Mouse (Mus musculus) large intestine, adult 2 months (tissue): ENCODE measurements around the gene Ubash3b. TPM values are rescaled to one million over a fixed set of nuclear protein-coding genes. Genes with fewer than 3 reads are reported as not detected.

ENCODE experiments used
- DNase-seq: peaks from one replicate; pipeline ENCODE4 v3.0.0-alpha.2; 2012; ENCODE audit warnings: low read depth, low spot score
- WGBS: fragments of 180-500 bp; shearing (Covaris S2); methylation state at CpG from one replicate; pipeline ENCODE4 v1.1.7; 2018; 5-methylcytosine and 5-hydroxymethylcytosine counted together
- polyA plus RNA-seq: library from polyadenylated mRNA; depleted of rRNA; stranded (reverse); fragments of >200 nt; gene quantifications from 2 replicates; pipeline ENCODE4 v1.2.3, GENCODE M21; 2012; rRNA removed

Ubash3b gene
- polyA plus RNA-seq = 1.7 and 2.0 TPM in 2 replicates

DNA sequence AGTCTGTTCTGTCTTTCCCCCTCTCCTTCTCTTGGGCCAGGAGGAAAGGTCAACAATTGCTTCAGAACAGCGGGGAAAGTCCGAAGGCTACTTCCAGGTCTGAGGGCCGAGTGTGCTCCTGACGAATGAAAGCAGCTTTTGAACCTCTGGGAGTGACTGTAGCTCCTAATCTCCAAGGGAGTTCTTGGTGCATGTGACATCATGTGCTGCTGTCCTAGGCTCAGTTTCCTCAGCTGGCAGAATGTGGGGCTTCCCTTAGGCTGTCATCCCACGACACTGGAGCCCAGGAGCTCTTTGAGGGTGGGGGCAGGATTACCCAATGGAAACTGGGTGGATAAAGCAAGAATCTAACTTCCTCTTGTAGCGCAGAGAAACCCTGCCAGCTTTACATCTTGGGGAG lies at the start of gene Ubash3b:
Gene Ubash3b, minus strand, starts transcription at position 285 of the 400 bp plus-strand sequence.
- 40% methylated on average over 6 of the region's 6 CpGs for WGBS
- DNase-seq = no peak

DNA sequence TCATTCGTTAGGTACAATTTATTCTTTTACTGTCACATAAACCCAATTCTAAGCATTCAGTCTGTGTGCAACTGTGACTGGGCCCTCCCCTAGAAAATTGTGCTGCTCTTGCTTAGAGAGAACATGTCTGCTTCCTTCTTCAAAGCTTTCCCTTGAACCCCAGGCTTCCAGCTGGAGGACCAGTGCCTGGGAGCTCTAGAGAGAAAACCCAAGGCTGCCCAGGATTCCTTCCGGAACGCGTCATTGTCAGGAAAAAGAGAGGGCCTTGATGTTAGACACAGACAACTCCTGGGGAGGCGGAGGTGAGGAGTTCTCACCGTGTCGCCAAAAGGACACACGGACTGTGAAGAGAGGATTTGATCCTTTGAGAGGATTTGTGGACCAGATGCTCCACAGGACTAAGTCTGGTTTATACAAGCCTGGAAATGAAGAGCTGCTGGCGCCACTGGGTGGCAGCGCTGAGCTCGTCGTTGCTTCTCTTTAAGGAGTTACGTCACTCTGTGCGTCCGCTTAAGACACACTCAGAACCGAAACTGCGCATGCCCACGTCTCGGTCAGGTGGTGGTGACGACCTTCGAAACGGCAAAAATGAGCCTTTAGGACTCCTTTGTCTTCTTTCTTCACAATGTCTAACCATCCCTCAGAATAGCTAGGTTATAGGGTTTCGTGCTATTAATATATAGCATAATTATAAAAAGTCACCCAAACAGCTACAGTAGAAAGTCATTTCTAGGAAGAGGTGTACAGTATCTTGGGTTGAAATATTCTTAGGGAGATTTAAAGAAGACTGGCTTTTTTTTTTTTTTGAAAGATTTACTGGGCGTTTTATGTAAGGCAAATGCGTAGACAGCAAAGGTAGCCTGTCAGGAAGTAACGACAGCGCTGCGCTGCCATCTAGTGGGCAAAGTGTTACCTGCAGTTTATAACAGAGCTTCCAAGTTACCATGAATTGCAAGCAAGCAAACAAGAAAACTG lies 45.9 kb upstream of the Ubash3b start:
- 9% methylated on average over 28 of the region's 28 CpGs for WGBS
- peak; percentile 92 for DNase-seq

DNA sequence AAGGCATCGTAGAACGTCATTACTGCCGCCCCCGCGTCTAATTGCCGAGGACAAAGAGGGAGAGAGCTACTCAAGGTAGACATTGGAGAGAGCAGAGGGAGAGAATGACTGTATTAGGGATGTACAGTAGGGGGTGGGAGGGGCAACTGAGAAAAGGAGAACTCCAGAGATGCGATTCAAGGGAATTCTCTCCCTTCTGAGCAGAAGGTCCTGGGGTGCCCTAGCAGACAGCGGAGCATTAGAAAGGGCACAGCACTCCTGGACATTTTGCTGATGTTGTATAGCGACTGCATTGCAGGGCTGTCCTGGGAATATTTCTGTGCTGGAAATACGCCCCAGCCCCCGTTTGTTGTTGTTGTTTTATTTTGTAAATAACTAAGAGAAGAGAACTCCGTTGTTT lies 45.2 kb upstream of the Ubash3b start:
- WGBS = 80% methylated on average over 12 of the region's 12 CpGs
- DNase-seq = no peak

DNA sequence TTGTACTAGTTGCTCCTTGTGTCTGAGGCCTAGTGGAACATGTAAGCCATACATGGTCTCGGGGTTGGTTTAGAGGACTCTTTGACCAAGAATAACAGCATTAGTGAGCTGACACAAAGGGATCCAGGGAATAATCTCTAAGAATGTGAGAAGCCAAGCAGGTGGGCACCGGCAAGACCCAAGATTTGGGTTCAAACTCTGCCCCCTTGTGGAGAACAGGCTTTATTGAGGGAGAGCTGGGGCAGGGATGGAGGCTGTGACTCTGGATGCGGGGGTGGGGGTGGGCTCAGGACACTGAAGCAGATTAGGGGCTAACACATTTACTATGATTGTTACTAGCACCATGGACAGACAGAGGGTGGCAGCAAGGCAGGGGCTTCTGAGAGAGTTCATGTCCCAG lies 43.8 kb upstream of the Ubash3b start:
- no peak for DNase-seq
- 66% methylated on average over 3 of the region's 3 CpGs for WGBS

DNA sequence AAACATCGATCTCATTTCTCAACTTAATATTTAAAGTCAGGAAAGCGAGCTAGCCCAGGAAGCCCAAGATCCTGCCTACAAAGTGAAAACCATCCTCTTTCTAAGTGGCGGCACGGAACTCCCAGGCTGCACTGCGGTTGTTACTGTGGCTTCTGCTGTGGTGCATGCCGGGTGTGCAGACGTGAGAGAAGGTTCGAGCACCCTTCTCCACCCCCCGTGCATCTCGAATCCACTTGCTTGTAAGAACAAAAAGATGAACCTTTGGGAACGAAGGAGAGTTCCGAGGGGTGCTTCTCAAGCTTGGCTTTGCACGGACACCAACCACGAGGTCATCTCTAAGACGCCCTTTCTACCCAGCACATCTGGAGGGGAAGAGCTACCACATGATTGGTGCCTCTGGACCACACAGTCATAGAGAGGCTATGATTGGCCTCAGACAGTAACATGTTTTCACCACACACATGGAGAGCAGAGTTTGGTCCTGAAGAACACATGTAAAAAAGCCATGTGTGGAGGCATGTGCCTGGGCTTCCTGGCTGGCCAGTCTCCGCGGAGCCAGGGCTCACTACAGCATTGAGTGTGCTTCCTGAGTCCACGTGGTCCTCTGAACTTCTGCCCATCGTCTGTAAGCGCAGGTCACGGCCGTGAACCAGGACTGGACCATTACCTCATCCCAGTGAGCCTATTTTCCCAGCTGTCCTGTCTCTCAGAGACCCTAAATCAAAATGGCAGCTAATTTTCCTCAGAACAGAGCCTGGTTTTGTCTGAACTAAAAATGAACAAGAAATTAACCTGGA lies 38.2 kb upstream of the Ubash3b start:
- 78% methylated on average over 22 of the region's 22 CpGs for WGBS
- DNase-seq = no peak

DNA sequence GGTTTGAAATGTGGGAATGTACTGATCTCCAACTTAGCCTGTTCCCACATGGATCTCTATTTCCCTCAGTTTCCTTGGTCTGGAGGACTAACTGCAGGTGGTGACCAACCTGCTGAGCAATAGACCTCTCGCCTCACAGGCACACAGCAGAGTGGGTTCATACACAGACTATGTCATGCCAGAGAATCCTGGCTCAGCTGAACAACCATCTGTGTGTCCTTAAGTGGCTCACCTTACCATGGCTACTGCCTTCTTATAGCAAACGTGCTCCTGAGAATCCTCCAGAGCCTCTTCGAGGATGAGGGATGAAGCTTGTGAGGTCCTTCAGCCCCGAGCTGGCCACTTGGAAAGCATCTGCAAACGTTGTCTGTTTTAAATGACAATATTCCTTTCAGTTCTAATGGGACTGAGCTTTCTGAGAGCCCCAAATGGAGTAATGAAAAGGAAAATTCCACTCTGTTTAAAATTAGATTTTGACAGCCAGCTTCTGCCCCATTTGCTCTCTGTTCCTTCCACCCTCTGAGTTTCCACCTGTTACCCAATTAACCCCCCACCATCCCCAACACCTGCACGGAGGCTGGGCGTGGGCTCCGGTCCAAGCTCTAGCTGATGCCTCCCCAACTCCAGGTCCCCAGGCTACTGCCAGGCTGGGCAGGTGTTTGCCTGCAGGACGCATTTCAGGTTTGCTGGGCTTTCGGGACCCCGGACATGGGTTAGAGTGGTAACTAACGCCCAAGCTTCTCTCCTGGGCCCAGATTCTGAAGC lies 37.2 kb upstream of the Ubash3b start:
- WGBS = 64% methylated on average over 12 of the region's 12 CpGs
- no peak for DNase-seq

DNA sequence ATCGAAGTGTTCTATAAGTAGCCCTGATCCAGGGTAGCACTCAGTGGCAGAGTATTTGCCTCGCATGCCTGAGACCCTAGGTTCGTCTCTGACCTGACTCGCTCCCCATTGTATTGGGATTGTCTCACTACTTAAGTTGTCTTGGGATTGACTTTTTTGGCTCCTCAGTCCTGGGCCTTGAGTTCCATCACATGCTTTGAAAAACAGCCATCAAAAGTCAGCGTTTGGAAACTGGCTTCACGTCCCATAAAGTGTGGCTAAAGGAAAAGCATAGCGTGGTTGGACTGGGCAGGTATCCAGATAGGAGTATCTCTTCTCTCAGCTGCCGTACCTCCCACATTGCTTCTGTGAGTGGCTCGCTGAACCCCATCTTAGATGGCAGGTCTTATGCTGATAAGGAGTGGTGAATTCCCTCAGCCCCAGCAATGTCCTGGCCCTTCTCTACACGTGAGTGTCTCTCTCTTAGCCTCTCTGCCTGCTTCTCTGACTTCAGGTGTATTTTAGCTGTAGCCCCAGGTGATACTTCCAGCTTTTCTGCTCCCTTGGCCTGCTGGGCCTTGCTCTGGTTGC lies 34.3 kb upstream of the Ubash3b start:
- 85% methylated on average over 10 of the region's 10 CpGs for WGBS
- no peak for DNase-seq

DNA sequence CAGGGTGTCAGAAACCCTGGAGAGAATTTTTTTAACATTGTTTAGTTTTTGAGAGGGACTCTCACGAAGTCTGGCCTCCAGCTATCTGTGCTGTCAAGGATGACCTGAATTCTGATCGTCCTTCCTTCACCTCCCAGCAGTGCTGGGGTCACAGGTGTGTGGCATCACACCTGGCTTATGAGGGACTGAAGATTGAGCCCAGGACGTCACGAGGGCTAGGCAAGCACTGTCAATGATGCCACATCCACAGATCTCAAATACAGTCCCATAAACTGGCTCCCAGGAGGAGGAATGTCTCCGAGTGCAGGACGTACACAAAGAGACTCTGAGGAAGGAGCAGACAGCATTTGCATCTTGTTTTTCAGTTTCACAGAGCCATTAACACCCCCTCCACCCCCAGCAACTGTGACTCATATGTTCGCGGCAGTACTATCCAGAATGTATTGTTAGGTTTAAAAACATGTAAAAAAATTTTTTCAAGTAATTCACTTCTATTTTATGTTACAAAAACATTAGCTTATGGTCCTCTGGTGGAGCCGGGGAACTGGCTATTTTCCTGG lies 30.2 kb upstream of the Ubash3b start:
- WGBS = 61% methylated on average over 9 of the region's 9 CpGs
- DNase-seq = no peak

DNA sequence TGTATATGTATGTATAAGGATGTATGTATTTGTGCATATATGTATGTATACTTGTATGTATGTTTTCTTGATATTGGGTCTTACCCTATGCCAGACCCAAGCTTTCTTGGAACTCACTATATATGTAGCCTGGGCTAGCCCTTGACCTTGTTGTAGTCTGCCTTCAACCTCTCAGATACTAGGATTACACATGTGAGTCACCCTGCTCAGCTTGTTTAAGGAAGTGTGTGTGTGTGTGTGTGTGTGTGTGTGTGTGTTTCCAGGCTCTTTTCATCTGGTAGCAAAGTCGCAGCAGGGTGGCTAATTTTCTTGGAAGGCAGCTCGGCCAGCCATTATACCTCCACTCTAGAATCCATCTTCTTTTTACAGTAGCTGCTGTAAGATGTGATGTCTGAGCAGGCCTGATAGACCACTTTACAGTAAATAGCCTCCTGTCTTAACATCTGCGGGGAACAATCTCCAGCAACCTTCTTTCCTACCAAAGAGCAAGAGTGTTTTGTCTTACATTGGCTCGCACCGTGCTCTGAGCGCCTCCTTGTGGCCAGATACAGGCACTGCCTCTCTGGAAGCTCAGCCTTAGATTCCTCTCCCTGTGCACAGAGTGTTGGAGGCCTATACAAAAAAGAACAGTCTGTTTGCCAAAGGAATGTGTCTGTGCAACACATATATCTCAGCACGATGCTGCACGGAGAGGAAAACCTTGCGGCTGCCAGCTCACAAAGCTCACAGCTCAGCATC lies 29.4 kb upstream of the Ubash3b start:
- DNase-seq = peak; percentile 25
- 23% methylated on average over 9 of the region's 9 CpGs for WGBS

DNA sequence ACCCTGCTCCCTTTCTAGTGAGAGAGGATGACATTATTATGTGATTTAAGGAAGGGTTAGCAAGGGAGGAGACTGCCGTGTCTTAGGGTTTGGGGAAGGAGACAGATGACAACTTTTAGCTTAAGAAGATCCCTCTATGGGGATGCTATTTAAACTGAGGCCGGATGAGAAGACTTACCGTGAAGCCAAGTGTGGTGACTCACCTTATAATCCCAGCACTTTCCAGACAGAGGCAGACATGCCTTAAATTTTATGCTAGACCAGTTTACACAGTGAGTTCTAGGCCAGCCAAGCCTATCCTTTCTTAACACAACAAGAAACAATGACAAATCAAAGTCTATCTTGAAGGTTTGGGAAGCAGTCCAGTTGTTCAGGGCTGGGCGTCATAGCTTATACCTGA lies 26.4 kb upstream of the Ubash3b start:
- whole genome bisulfite sequencing = 62% methylated on average over 4 of the region's 4 CpGs
- DNase-seq = no peak

DNA sequence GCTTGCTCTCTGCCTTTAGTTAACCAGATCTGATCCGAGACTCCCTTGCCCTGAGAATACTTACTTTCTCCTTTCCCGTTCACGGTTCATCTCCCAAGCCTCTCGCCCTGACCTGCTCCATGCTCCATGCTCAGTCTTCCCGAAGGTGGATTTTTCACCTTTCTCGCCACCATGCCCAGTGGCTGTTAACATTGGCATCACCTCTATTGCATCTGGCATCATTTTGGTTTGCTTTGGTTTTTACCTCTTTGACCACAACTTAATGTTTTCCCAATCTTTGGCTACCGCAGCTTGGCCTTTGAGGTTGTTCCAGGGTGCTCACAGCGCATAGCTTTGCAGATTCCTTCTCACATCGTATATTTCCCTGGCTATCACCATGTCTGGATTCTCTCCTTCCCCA lies 26.0 kb upstream of the Ubash3b start:
- WGBS = 91% methylated on average over 9 of the region's 9 CpGs
- DNase-seq = no peak

DNA sequence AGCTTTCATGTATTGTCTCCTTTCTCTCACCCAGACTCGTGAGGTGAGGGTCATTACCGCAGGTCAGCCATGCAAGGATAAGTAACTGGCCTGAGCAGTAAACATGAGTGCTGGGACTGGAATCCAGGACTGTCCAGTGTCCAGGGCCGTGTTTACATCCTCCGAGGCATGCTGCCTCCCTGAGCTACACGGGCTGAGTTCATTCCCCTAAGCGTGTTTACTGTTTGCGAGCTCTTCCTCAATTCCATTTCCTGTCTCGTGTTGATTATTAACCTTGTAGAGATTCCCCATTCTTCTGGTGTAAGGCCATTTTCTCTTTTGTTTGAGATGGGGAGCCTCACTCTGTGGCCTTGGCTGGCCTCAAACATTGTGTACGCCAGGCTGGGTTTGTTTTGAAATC lies 23.8 kb upstream of the Ubash3b start:
- DNase-seq = no peak
- WGBS = 11% methylated on average over 9 of the region's 9 CpGs

DNA sequence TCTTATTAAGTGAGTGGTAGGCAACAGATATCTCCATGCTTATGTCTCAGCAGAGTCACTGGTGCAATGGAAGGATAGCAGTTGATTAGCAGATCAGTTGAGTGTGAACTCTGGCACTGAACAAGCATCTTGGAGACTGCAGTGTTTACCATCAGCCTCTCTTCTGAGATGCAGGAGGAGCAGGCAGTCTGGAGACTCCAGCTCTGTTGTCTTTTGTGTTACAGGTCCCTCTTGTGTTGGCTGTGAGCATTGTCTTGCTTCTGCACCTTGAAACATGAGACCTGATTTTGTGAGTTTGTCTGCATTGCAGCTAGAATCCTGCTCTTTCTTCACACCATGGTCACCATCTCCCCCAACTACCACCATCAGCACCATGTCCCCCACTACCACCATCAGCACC lies 21.1 kb upstream of the Ubash3b start:
- no peak for DNase-seq

DNA sequence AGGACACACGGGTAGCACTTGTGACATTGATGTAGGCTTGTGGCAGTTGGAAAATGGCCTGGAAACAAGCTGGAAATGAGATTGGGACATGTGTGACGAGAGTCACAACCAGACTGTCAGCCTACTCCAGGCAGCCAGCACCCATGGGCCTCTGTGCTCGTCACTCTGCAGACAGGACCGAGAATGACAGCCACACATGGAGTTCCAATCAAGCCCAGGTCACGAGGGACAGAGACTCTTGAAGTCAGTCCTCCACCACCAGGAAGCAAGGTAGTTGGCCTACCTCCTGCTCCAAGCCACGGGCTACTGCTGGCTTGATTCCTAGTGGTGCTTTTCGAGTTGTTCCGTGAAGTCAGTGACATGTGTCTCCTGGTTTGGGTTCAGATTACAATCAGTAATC lies 20.3 kb upstream of the Ubash3b start:
- WGBS = 72% methylated on average over 8 of the region's 8 CpGs
- DNase-seq = no peak

DNA sequence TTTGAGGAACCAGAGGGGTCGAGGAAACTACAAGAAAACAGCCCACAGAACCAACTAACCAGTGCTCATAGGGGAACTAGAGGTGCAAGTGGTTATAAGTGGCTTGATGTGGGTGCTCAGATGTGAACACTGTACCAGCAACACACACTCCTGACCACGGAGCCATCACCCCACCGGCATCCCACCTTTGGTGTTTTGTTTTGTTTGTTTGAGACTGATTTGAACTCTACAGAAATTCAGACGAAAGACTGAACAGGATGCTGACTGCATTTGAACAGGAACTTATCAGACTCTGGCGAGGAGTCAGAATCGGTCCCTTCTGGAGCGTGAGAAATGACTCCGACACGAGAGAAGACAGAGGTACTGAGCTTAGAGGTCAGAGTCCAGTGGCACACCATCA lies 19.9 kb upstream of the Ubash3b start:
- no peak for DNase-seq
- WGBS = 74% methylated on average over 9 of the region's 9 CpGs

DNA sequence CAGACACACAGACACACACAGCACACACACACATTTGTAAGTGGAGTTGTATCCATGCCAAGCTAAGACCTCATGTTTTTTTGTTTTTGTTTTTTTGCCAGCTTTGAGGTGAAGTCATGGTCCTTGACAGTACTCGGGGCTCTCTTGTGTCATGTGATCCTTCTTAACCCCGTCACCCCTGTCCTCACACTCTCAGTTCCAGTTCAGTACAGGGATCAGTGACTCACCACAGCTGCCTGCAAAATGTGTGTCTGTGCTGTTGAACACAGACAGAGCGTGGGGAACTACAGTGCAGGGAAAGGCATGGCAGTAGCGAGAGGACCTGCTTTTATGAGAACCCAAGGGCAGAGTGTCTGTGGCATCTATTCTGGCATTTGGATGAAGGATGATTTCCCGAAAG lies 17.6 kb upstream of the Ubash3b start:
- WGBS = 70% methylated on average over 5 of the region's 5 CpGs

DNA sequence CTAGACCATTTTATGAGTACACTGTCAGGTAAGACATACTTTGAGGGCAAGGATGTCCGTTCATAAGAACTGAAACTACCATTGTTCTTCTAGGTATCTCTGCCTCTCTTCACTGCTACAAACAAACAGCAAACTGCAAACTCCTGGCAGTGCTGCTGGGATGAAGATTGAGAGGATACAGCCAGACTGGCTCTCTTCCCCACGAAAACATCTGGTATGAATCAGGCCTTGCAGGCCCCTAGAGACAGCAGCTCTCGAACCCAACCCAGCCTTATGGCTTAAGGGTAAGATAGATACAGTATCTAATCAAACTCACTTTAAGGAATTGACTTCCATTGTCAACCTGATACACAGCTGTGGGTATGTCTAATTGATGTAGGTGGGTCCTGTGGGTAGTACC lies 11.7 kb upstream of the Ubash3b start:
- WGBS = 79% methylated on average over 3 of the region's 3 CpGs

More for the DNA sequence above, 17.6 kb upstream of the Ubash3b start:
- no peak for DNase-seq

DNA sequence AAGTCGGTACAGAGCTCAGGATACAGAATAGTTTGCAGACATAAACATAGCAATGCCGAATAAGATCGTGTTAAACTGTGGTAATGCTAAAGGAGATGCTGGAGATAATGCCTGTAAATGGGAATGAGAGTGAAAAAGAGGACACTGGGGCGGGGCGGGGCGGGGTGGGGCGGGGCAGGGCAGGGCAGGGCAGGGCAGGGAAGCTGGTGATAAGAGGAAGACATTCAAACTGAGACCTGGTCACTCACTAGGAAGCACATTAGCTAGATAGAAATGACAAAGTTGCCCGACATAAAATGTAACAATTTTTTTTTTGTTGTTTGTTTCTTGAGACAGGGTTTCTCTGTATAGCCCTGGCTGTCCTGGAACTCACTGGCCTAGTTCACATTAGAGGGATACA lies 10.9 kb upstream of the Ubash3b start:
- no peak for DNase-seq
- 36% methylated on average over 8 of the region's 8 CpGs for WGBS

More for the DNA sequence above, 11.7 kb upstream of the Ubash3b start:
- DNase-seq = no peak

DNA sequence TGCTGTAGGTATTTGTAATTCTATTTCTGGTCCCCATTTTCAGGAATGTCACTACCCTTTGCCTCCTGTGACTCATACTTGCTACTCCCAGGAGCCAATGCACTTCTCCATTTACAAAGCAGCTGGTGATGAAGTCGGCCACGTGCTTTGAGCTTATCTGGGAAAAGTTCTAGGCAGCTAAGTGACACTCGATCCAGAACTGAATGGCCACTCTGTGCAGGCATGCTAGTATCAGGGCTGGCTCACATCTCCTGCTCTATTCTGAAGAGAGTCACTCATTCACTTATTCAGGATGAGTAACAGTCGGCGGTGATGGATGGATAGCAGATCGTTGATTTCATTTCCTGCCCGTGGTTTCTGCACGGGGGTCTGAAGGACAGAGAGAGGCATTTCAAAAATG lies 8.5 kb upstream of the Ubash3b start:
- DNase-seq = no peak
- 48% methylated on average over 8 of the region's 8 CpGs for WGBS
